Mouse (Mus musculus): ENCODE measurements around the gene Vmn1r88. TPM values are rescaled to one million over a fixed set of nuclear protein-coding genes. Genes with fewer than 3 reads are reported as not detected.

Gene Vmn1r88
- under 1 TPM; 0.06 to 0.10 TPM for total RNA-seq (2021)
- long read RNA-seq, experiment 1, result 0 reads
- long read RNA-seq, experiment 2, result 0 reads

DNA sequence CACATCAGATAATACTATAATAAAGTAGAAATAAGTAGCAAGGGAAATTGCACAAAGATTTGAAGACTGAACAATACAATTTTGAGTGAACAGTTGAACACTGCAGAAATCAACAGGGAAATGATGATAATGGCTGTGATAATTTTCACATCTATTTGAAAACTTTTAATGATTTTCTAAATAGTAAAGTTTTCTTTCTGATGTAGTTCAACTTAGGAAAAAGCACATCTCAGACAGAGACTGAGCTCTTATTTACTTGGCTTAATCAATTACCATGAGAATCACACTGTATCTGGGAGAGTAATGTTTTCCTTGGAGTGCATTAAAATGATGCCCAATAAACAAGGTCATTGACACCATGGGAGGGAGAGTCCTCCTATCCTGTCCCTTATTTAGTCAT is at the start of gene Vmn1r88:
Vmn1r88 (plus strand) TSS at position 301 of the 400 bp plus-strand sequence.
- DNase-seq (ENCODE audit: low spot score in 2 of 2), result no peak

DNA sequence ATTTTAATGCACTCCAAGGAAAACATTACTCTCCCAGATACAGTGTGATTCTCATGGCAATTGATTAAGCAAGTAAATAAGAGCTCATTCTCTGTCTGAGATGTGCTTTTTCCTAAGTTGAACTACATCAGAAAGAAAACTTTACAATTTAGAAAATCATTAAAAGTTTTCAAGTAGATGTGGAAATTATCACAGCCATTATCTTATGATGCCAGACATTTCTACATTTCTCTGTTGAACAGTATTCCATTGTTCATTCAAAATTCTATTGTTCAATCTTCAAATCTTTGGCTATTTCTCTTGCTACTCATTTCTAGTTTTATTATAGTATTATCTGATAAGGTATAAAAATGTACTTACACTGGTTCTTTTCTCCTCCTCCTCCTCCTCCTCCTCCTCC is 39.6 kb upstream of the Vmn1r88 start, which contains the start of gene Vmn1r86:
Vmn1r86 (minus strand) TSS at position 101 of the 400 bp plus-strand sequence.
- DNase-seq (ENCODE audit: low spot score in 2 of 2), result no peak

DNA sequence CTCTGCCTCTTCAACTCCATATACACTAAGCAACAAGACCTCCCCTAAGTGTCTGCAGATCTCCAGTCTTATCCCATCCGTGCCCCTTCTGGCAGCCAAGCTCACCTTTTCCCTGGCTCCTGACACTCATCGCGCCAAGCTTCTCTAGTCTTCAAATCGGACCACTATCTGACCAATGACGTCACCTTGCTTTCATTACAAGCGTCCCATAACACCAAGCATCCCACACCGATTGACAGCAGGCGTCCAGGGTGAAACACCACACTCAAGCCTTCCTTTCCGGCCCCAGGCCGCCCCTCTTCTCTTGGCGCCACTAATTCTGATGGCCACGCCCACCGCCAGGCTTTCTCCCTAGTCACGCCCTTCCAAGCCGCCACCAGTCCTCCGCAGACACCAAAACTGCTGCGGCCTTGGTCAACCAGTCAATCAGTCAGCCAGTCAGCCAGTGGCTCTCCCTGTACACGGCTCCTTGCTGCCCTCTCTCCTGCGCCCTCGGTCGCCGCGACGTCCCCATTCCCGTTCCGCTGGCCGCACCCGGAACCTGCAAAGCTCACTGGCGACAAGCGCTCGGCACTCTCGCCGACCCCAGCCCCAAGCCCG is 35.7 kb upstream of the Vmn1r88 start:
- peak in 1 of 2 experiments; percentile 3 for DNase-seq (ENCODE audit: low spot score in 2 of 2)

DNA sequence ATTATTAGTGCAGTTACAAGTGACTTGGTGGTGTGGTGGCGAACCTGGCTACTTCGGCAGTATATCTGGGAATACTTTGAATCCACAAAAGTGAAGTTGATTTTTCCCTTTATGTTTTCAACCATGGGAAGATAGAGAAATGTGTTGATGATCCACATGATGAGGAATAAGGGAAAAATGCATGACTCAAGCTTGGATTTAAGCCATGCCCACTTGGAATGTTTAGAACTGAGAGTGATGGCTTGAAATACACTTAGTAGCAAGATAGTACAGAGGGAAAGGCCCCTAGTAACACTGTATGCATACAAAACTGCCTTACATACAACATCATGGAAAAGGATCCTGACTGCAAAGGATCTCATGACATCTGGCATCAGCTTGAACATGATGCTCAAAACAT is 27.5 kb upstream of the Vmn1r88 start:
- no peak for DNase-seq (ENCODE audit: low spot score in 2 of 2)

DNA sequence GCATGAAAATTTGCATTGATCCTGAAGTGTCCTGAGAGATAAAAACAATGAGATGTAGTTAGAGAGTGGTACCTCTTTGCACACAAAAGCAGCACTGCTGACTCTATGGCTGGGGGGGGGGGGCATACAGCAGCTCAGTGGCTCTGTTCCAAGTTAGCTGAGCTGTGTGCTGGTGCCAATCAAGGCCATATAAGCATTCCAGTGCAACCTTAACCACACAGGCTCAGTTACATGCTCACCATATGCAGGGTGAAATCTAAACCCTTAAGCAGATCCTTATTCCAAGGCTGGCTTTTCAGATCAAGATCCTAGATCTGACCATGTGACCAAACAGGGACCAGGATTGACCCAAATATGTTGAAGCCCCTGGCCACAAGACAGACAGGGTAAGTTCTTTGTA is 22.0 kb upstream of the Vmn1r88 start:
- no peak for DNase-seq (ENCODE audit: low spot score in 2 of 2)

DNA sequence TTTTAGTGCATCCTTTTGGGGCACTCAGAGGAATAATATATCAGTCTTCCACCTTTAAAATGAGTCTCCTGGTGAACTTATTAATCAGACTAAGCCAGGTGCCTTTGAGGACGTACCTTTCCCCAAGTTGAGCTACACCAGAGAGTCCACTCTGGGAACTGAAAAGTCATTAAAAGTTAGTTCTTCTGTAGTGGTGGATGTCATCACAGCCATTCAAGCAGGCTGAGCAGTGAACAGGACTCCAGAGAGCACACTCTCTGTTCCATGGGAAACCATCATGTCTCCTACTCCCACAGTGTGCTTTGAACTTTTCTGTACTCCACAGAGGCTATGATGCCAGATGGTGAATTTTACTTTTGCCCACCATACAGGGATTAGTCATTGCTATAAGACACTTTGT is 19.3 kb upstream of the Vmn1r88 start, which contains the start of gene Vmn1r87:
Vmn1r87 (minus strand) TSS at position 101 of the 400 bp plus-strand sequence.
- no peak for DNase-seq (ENCODE audit: low spot score in 2 of 2)

DNA sequence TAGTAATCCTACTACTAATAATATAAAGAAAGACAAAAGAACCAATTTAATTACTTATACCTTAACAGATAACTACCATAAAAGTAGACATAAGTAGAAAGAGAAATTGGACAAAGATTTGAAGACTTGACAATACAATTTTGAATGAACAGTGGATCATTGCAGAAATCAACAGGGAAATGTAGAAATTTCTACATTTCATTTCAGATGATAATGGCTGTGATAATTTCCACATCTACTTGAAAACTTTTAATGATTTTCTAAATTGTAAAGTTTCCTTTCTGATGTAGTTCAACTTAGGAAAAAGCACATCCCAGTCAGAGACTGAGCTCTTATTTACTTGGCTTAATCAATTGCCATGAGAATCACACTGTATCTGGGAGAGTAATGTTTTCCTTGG is 53.4 kb downstream of the Vmn1r88 start, which contains the start of gene Vmn1r89:
Vmn1r89 (plus strand) TSS at position 301 of the 400 bp plus-strand sequence.
- DNase-seq (ENCODE audit: low spot score in 2 of 2), result no peak

Other genes starting within 250 kb of the Vmn1r88 start
- gene Rps5, start 237.3 kb upstream of the Vmn1r88 start, total RNA-seq (2021), result 100 to 1,000 TPM; 896 to 922 TPM
- gene Rnf225, start 232.2 kb upstream of the Vmn1r88 start, total RNA-seq (2021), result under 1 TPM; 0.30 to 0.45 TPM
- 1 to 10 TPM; 8.4 to 9.5 TPM for gene Zfp324, start 193.7 kb upstream of the Vmn1r88 start, total RNA-seq (2021)
- 1 to 10 TPM; 5.7 to 6.5 TPM for gene Zfp446, start 181.7 kb upstream of the Vmn1r88 start, total RNA-seq (2021)
- under 1 TPM in 1 of 2 experiments, not detected in 1; 0.70 TPM for gene Slc27a5, start 161.4 kb upstream of the Vmn1r88 start, total RNA-seq (2021)
- 100 to 1,000 TPM; 201 to 235 TPM for gene Trim28, start 160.5 kb upstream of the Vmn1r88 start, total RNA-seq (2021)
- 10 to 100 TPM; 12.1 to 12.5 TPM for gene Zbtb45, start 149.5 kb upstream of the Vmn1r88 start, total RNA-seq (2021)
- 100 to 1,000 TPM; 210 to 213 TPM for gene Chmp2a, start 124.8 kb upstream of the Vmn1r88 start, total RNA-seq (2021)
- gene Ube2m, start 121.3 kb upstream of the Vmn1r88 start, total RNA-seq (2021), result 100 to 1,000 TPM; 162 to 182 TPM
- 1 to 10 TPM; 1.8 to 2.2 TPM for gene Mzf1, start 104.8 kb upstream of the Vmn1r88 start, total RNA-seq (2021)
- not detected for gene Vmn1r85, start 64.4 kb upstream of the Vmn1r88 start, total RNA-seq (2021)
- not detected for gene Vmn1r86, start 39.7 kb upstream of the Vmn1r88 start, total RNA-seq (2021)
- not detected for gene Vmn1r87, start 19.4 kb upstream of the Vmn1r88 start, total RNA-seq (2021)
- gene Vmn1r89, start 53.5 kb downstream of the Vmn1r88 start, total RNA-seq (2021), result not detected
- gene Lig1, start 117.7 kb downstream of the Vmn1r88 start, total RNA-seq (2021), result 1 to 10 TPM; 6.6 to 9.8 TPM
- 1 to 10 TPM; 8.4 to 9.6 TPM for gene Zswim9, start 119.2 kb downstream of the Vmn1r88 start, total RNA-seq (2021)
- under 1 TPM; 0.20 to 0.38 TPM for gene Pla2g4c, start 165.1 kb downstream of the Vmn1r88 start, total RNA-seq (2021)
- not detected for gene Cabp5, start 238.6 kb downstream of the Vmn1r88 start, total RNA-seq (2021)

Measured in adrenal gland, adult 18-20 months (tissue).